Mouse (Mus musculus) stomach, postnatal 0 days (tissue): ENCODE measurements at regions not wholly inside any gene's neighbourhood (a gene's known extent, or its start where the extent isn't known, plus 50 kb on each side); places are given as distances from the start of the nearest gene placed in this dataset.

Experiments used
- ATAC-seq: fragments of 200-750 bp; cut with Nextera tagmentation; 2 replicates; pipeline ENCODE4 v1.8.0; 2017; ENCODE audit not compliant: low FRiP score, low TSS enrichment
- DNase-seq: peaks from one replicate; pipeline ENCODE4 v3.0.0-alpha.2; 2016; ENCODE audit warnings: low spot score
- H3K27ac ChIP-seq: fragments of 300-500 bp; sonication (generic); replicated peaks from 2 replicates; pipeline ENCODE4 v1.5.1; 2014; ENCODE audit warnings: mild to moderate bottlenecking, control low read depth
- H3K27me3 ChIP-seq: fragments of 300-500 bp; sonication (generic); 2 replicates; pipeline ENCODE4 v1.6.1; 2014; ENCODE audit warnings: low read length; ENCODE audit not compliant: control insufficient read depth, insufficient read depth
- H3K36me3 ChIP-seq: fragments of 300-500 bp; sonication (generic); 2 replicates; pipeline ENCODE4 v1.6.1; 2014; ENCODE audit warnings: low read length, mixed read lengths; ENCODE audit not compliant: control insufficient read depth, insufficient read depth
- H3K4me1 ChIP-seq: fragments of 300-500 bp; sonication (generic); replicated peaks from 2 replicates; pipeline ENCODE4 v1.6.1; 2014; ENCODE audit warnings: antibody characterized with exemption; ENCODE audit not compliant: control insufficient read depth, insufficient read depth
- H3K4me2 ChIP-seq: fragments of 300-500 bp; sonication (generic); replicated peaks from 2 replicates; pipeline ENCODE4 v1.6.1; 2014; ENCODE audit warnings: low read depth, mild to moderate bottlenecking, control low read depth, moderate library complexity
- H3K4me3 ChIP-seq: fragments of 300-500 bp; sonication (generic); 2 replicates; pipeline ENCODE4 v1.5.1; 2014; ENCODE audit warnings: low read depth, low read length, control low read depth
- H3K9ac ChIP-seq: fragments of 300-500 bp; sonication (generic); 2 replicates; pipeline ENCODE4 v1.6.1; 2014; ENCODE audit warnings: mild to moderate bottlenecking, low read length, control low read depth, mixed read lengths
- H3K9me3 ChIP-seq: fragments of 300-500 bp; sonication (generic); 2 replicates; pipeline ENCODE4 v1.6.1; 2016; ENCODE audit warnings: low read length; ENCODE audit not compliant: control insufficient read depth
- CTCF ChIP-seq: IDR thresholded peaks from 2 replicates; pipeline ENCODE4 v1.5.1; 2016; ENCODE audit warnings: antibody characterized with exemption, low read depth, mild to moderate bottlenecking, moderate library complexity
- EP300 ChIP-seq: optimal IDR thresholded peaks from 2 replicates; pipeline ENCODE3; 2016; ENCODE audit warnings: antibody characterized with exemption
- WGBS: fragments of 180-500 bp; shearing (Covaris S2); extraction: QIAGEN DNeasy Blood & Tissue Kit; methylation state at CpG from one replicate; pipeline ENCODE4 v1.1.7; 2014; 5-methylcytosine and 5-hydroxymethylcytosine counted together

GRCm38 (mm10) chr3:60698189-60698588, 225.6 kb downstream of the Mbnl1 start:
- no peak for TF ChIP-seq EP300
- TF ChIP-seq CTCF = no peak
- ATAC-seq = no peak
- H3K36me3 ChIP-seq = no peaks in the 10 kb centered on the region
- H3K9me3 ChIP-seq = no peaks in the 10 kb centered on the region
- H3K4me3 ChIP-seq = no peak overlapping the region
- no peaks in the 10 kb centered on the region for H3K27me3 ChIP-seq
- H3K27ac ChIP-seq = no peak overlapping the region
- H3K4me1 ChIP-seq = no peaks in the 10 kb centered on the region
- H3K4me2 ChIP-seq = no peak overlapping the region
- DNase-seq = no peak
- no peak overlapping the region for H3K9ac ChIP-seq

GRCm38 (mm10) chr3:60707139-60707538, 234.5 kb downstream of the Mbnl1 start:
- Histone ChIP-seq H3K36me3 (no peaks in the 10 kb centered on the region), H3K27me3 (no peaks in the 10 kb centered on the region), H3K9ac (no peak overlapping the region), H3K4me3 (no peak overlapping the region), H3K27ac (no peak overlapping the region), H3K4me1 (no peaks in the 10 kb centered on the region), H3K9me3 (no peaks in the 10 kb centered on the region), H3K4me2 (no peak overlapping the region)
- WGBS = 82% methylated on average over 4 of the region's 4 CpGs
- DNase-seq (no peak), ATAC-seq (no peak)
- TF ChIP-seq EP300 = no peak
- TF ChIP-seq CTCF = no peak

DNA sequence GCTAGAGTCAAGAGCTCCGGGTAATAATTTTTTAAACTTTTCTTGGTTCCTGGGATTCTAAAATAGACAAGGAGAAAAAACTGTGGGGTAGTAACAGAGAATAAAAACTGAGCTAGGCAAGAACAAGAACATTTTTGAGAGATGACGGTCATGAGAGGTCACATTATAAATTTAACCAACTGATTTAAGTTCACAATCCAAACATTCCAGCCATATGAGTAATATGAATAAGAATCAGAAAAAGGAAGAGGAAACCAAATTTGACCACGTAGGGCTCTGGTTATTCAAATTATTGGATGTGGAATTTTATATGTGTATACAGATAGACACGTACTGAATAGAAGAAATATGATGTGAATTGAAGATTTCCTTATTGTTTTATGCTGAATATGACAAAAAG, 240.3 kb downstream of the Mbnl1 start:
- 72% methylated on average over 4 of the region's 4 CpGs for WGBS
- no peak for TF ChIP-seq CTCF
- no peak for TF ChIP-seq EP300
- Histone ChIP-seq H3K4me1 (no peaks in the 10 kb centered on the region), H3K27me3 (no peaks in the 10 kb centered on the region), H3K27ac (no peak overlapping the region), H3K9me3 (no peaks in the 10 kb centered on the region), H3K4me3 (no peak overlapping the region), H3K9ac (no peak overlapping the region), H3K36me3 (no peaks in the 10 kb centered on the region), H3K4me2 (no peak overlapping the region)
- no peak for DNase-seq
- ATAC-seq = no peak

GRCm38 (mm10) chr3:60720322-60720721, 247.7 kb downstream of the Mbnl1 start:
- H3K9me3 ChIP-seq = no peaks in the 10 kb centered on the region
- TF ChIP-seq CTCF = peak; percentile 55
- TF ChIP-seq EP300 = no peak
- H3K36me3 ChIP-seq = no peaks in the 10 kb centered on the region
- H3K4me2 ChIP-seq = no peak overlapping the region
- no peak overlapping the region for H3K27ac ChIP-seq
- H3K9ac ChIP-seq = no peak overlapping the region
- H3K4me1 ChIP-seq = no peaks in the 10 kb centered on the region
- H3K4me3 ChIP-seq = no peak overlapping the region
- DNase-seq (no peak), ATAC-seq (no peak)
- no peaks in the 10 kb centered on the region for H3K27me3 ChIP-seq

DNA sequence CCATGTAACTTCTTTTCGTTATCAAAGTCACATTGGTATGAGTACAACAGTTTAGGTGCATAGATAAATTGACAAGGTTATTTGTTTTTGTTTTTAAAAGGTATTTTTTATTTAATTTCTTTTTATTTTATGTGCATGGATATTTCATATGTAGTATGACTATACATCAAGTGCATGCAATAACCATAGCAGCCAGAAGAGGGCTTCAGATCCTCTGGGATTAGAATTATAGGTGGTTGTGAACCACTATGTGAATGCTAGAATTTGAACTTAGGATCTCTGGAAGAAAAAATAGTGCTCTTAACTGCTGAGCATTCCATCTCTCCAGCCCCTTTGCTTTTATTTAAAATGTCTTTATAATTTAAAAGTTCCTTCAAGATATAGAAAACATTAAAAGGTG, 258.7 kb downstream of the Mbnl1 start:
- DNase-seq (no peak), ATAC-seq (no peak)
- H3K4me1 ChIP-seq = no peaks in the 10 kb centered on the region
- TF ChIP-seq CTCF (peak; percentile 45), EP300 (no peak)
- no peak overlapping the region for H3K9ac ChIP-seq
- H3K36me3 ChIP-seq = no peaks in the 10 kb centered on the region
- 91% methylated on average over 1 of the region's 1 CpGs for WGBS
- no peaks in the 10 kb centered on the region for H3K27me3 ChIP-seq
- H3K27ac ChIP-seq = no peak overlapping the region
- H3K4me3 ChIP-seq = no peak overlapping the region
- H3K9me3 ChIP-seq = no peaks in the 10 kb centered on the region
- H3K4me2 ChIP-seq = no peak overlapping the region

DNA sequence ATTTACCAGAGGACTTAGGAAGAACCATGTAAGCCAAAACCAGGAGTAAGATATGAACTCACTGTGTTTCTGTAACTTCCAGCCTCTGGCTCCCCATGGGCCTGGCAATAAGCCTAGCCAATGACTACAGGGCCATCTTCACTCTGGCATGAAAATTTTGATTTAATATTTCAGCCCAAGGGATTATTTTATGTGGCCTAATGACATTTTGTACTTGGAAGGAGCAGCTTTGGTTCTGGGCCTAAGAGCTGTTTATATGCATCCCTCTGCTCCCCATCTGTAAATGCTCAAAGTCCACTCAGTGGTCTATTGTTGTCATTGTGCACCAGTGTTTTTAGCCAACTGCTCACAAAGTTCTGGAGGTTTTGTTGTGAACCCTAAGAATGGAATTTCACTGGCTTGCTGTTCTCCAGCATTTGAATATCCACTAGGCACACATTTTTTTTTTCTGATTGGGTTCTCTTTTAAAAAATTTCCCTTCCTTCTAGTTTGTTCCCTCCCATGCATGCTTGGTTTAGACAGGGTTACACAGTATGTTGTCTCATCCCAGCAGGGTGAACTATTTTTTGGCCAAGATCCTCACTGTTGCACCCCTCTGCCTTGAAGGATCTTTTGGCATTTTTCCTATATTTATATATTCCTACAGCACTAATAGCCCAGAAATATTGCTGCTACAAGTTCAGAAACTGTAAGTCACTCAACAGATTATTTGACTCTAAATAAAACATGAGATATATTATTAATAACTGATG, 261.9 kb upstream of the P2ry1 start:
- Histone ChIP-seq H3K4me1 (no peaks in the 10 kb centered on the region), H3K36me3 (no peaks in the 10 kb centered on the region), H3K9me3 (no peaks in the 10 kb centered on the region), H3K9ac (no peak overlapping the region), H3K4me2 (no peak overlapping the region), H3K27me3 (no peaks in the 10 kb centered on the region), H3K4me3 (no peak overlapping the region), H3K27ac (peak overlapping the region; percentile 5; the same call in 1 of the 2 replicates)
- DNase-seq = no peak
- TF ChIP-seq CTCF (no peak), EP300 (no peak)
- peak; percentile 54; the same call in 1 of the 2 replicates for ATAC-seq
